Mouse (Mus musculus): ENCODE results near the gene Znrf1. TPM values are rescaled to one million over a fixed set of nuclear protein-coding genes. Genes with fewer than 3 reads are reported as not detected.
A peak's percentile ranks its signal among the peaks of the same experiment; 100 is the strongest.

The Znrf1 gene
- polyA plus RNA-seq, 1 experiment: 237 TPM

DNA sequence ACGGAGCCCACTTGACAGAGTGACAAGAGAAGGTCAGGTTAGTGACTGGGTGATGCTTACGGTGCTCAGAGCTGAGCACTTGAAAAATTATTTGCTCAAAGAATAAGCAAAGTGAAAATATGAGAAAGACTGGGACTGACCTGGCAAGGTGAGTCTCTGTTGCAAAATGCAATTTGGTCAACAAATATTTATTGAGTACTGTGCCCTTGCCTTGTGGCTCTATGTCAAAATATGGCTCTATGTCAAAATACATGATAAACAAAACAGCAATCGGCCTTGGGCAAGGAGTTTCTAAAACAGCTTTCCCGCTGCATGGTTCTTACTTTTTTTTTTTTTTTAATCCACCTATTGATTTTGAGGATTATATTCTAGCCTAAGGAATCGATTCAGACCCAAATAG lies 406 bp upstream of the Znrf1 start:
- no peak for DNase-seq (ENCODE audit: low read depth)
- TF ChIP-seq CTCF (IDR thresholded peaks at IDR 0.05; ENCODE audit: borderline replicate concordance, extremely low read depth, insufficient read depth, insufficient read length): no peak
- TF ChIP-seq POLR2A (IDR thresholded peaks at IDR 0.05; ENCODE audit: borderline replicate concordance, extremely low read depth, insufficient read depth, insufficient read length, poor library complexity, severe bottlenecking): no peak

- peak; percentile 47 for DNase-seq (ENCODE audit: low read depth)
- TF ChIP-seq CTCF (IDR thresholded peaks at IDR 0.05; ENCODE audit: borderline replicate concordance, extremely low read depth, insufficient read depth, insufficient read length): no peak
- TF ChIP-seq POLR2A (IDR thresholded peaks at IDR 0.05; ENCODE audit: borderline replicate concordance, extremely low read depth, insufficient read depth, insufficient read length, poor library complexity, severe bottlenecking): no peak
Measured at GRCm38 (mm10) chr8:111536978-111537764, 1.3 kb downstream of the Znrf1 start.

DNA sequence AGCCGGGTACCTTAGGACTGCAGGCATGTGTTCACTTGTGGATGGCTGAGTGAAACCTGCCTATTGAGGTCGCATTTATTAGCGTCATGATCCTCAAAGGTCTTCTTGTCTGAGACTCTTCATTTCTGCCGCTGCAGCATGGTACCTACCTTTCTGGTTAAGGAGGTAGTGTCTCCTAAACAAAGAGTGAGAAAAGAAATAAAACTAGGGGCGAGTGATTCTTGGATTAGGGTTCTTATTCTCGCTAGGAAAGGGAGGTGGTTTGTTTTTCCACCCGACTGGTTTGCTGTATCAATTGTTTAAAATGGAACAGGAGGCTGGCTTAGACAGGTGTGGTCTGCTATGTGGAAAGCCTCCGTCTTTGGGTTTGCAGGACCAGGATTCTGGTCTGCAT lies 1.9 kb downstream of the Znrf1 start:
- DNase-seq (ENCODE audit: low read depth): peak; percentile 42
- no peak for TF ChIP-seq POLR2A (IDR thresholded peaks at IDR 0.05; ENCODE audit: borderline replicate concordance, extremely low read depth, insufficient read depth, insufficient read length, poor library complexity, severe bottlenecking)
- TF ChIP-seq CTCF (IDR thresholded peaks at IDR 0.05; ENCODE audit: borderline replicate concordance, extremely low read depth, insufficient read depth, insufficient read length): no peak

- TF ChIP-seq CTCF (IDR thresholded peaks at IDR 0.05; ENCODE audit: borderline replicate concordance, extremely low read depth, insufficient read depth, insufficient read length) (no peak), POLR2A (IDR thresholded peaks at IDR 0.05; ENCODE audit: borderline replicate concordance, extremely low read depth, insufficient read depth, insufficient read length, poor library complexity, severe bottlenecking) (no peak)
- DNase-seq (ENCODE audit: low read depth): peak; percentile 24
Measured at GRCm38 (mm10) chr8:111538194-111538593, 2.3 kb downstream of the Znrf1 start.

DNA sequence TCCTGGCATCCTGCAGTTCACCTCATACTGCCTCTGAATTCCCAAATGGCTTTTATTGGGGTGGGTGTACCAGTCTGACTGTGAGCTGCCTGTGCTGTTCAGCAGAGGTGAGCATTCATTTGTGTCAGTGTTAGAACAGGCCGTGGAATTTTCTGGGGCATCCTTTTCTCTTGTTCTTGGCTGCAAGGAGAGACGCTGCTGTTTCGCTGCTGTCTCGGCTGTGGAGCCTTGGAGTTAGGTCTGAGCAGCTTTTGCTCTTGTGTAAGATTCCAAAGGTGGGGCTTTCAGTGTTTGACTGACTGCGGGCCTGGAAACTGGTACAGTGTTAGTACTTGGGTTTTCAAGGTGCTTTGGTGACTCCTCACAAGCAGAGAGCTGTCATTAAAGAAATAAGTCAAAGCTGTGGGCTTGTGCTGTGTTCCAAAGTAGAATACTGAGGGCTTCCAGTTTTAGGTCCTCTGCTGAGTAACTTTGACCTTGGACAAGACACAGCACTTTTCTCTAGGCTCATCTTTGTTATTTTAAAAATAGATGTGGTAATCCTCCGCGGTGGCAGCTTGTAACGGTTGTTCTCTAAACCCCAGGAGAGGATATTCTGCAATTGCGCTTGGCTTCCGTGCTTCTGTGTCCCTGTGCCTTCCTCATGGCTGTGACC lies 3.7 kb downstream of the Znrf1 start:
- TF ChIP-seq CTCF (IDR thresholded peaks at IDR 0.05; ENCODE audit: borderline replicate concordance, extremely low read depth, insufficient read depth, insufficient read length) (no peak), POLR2A (IDR thresholded peaks at IDR 0.05; ENCODE audit: borderline replicate concordance, extremely low read depth, insufficient read depth, insufficient read length, poor library complexity, severe bottlenecking) (no peak)
- no peak for DNase-seq (ENCODE audit: low read depth)

DNA sequence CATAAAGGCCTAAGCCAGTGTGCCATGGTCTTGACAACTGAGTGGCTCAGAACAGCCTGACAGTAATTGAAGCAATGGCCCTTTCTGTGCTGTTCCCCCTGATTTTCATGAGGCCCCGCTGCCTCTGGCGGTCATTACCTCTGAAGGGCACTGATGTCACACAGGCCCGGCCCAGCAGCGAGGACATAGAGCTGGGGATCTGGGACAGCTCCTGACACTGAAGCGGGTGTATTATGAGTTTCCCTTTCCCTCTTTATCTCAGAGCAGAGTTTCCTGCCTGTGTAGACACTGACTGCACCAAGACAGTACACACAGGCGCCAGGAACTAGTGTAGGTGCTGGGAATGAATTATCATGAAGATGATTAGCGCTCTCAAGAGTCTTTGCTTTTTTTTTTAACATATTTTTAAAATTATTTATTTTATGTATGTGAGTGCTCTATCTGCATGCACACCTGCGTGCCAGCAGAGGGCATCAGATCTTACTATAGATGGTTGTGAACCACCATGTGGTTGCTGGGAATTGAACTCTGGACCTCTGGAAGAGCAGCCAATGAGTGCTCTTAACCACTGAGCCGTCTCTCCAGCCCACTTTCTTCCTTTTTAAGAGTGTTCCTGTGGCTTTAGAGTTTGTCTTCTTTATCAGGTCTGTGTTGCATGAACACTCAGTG lies 7.9 kb downstream of the Znrf1 start:
- DNase-seq (ENCODE audit: low read depth): no peak
- no peak for TF ChIP-seq POLR2A (IDR thresholded peaks at IDR 0.05; ENCODE audit: borderline replicate concordance, extremely low read depth, insufficient read depth, insufficient read length, poor library complexity, severe bottlenecking)
- peak; percentile 7; the same call in 1 of the 2 replicates for TF ChIP-seq CTCF (IDR thresholded peaks at IDR 0.05; ENCODE audit: borderline replicate concordance, extremely low read depth, insufficient read depth, insufficient read length)

DNA sequence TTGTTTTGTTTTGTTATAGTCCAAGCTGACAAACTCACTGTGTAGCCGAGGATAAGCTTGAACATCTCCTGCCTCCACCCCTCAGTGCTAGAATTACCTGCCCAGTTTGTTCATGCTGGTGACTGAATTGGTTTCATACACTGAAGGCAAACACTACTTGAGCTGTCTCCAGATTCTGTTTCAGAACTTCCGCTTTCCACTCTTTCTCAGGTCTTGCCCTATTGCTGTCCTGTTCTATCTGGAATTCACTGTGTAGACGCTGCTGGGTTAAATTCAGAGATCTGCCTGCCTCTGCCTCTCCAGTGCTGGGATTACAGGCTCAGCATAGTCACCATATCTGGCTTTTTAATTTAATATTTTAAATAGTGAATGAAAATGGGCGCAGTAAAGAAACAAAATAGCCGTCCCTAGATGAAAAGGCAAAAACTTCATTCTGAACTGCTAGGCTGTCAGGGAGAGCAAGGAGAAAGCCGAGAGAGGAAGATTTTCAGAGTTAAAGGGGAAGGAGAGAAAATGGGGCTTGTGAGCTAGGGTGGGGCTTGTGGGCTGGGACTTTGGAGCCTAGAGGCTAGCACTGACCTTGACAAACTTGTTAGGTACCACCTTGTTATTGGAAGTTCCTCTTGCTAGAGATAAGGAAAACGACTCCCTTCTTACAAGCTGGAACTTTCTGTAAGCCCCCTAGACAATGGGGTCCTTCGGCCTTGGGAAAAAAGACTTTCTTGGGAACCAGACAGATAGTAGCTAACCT lies 9.7 kb downstream of the Znrf1 start:
- no peak for DNase-seq (ENCODE audit: low read depth)
- TF ChIP-seq POLR2A (IDR thresholded peaks at IDR 0.05; ENCODE audit: borderline replicate concordance, extremely low read depth, insufficient read depth, insufficient read length, poor library complexity, severe bottlenecking) (no peak), CTCF (IDR thresholded peaks at IDR 0.05; ENCODE audit: borderline replicate concordance, extremely low read depth, insufficient read depth, insufficient read length) (no peak)

DNA sequence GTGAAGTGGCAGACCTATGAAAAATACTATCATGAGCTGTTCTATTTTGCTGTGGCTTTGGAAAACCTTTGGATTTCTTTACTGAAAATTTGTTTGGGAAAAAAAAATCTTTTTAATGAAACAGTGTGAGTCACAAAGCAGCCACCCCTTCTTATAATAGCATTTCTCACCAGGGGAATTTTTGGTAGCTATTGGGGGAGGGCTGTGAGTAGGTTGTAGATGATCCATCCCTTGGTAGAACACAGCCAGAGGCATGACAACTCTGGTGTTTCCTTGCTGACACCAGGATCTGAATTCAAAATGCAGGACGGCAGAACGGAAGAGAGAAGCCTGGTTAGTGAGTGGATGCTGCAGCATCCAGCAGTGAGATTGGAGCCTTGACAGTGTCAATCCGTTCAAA lies 11.2 kb downstream of the Znrf1 start:
- no peak for TF ChIP-seq CTCF (IDR thresholded peaks at IDR 0.05; ENCODE audit: borderline replicate concordance, extremely low read depth, insufficient read depth, insufficient read length)
- TF ChIP-seq POLR2A (IDR thresholded peaks at IDR 0.05; ENCODE audit: borderline replicate concordance, extremely low read depth, insufficient read depth, insufficient read length, poor library complexity, severe bottlenecking): no peak
- DNase-seq (ENCODE audit: low read depth): no peak

GRCm38 (mm10) chr8:111548201-111548600 lies 12.3 kb downstream of the Znrf1 start:
- TF ChIP-seq CTCF (IDR thresholded peaks at IDR 0.05; ENCODE audit: borderline replicate concordance, extremely low read depth, insufficient read depth, insufficient read length): no peak
- no peak for TF ChIP-seq POLR2A (IDR thresholded peaks at IDR 0.05; ENCODE audit: borderline replicate concordance, extremely low read depth, insufficient read depth, insufficient read length, poor library complexity, severe bottlenecking)
- no peak for DNase-seq (ENCODE audit: low read depth)

GRCm38 (mm10) chr8:111550002-111550870 lies 14.3 kb downstream of the Znrf1 start:
- TF ChIP-seq CTCF (IDR thresholded peaks at IDR 0.05; ENCODE audit: borderline replicate concordance, extremely low read depth, insufficient read depth, insufficient read length) (no peak), POLR2A (IDR thresholded peaks at IDR 0.05; ENCODE audit: borderline replicate concordance, extremely low read depth, insufficient read depth, insufficient read length, poor library complexity, severe bottlenecking) (no peak)
- DNase-seq (ENCODE audit: low read depth): peak; percentile 25

Data from brain, embryonic 14.5 days (tissue).